Mouse (Mus musculus) forebrain, embryonic 14.5 days (tissue): ENCODE data around the gene Cd34. TPM values are rescaled to one million over a fixed set of nuclear protein-coding genes. Genes with fewer than 3 reads are reported as not detected.
A peak's percentile ranks its signal among the peaks of the same experiment; 100 is the strongest.

Experiments
- ATAC-seq: fragments of 200-750 bp; cut with Nextera tagmentation; 2 replicates; pipeline ENCODE4 v1.8.0; 2017; ENCODE audit warnings: mild to moderate bottlenecking, moderate library complexity
- DNase-seq: peaks from one replicate; pipeline ENCODE4 v3.0.0-alpha.2; 2015; ENCODE audit warnings: low spot score
- H3K27ac ChIP-seq: fragments of 300-500 bp; sonication (generic); 2 replicates; pipeline ENCODE4 v1.5.1; 2014; ENCODE audit warnings: low read depth, mild to moderate bottlenecking, control low read depth, low read length, moderate library complexity
- H3K27me3 ChIP-seq: fragments of 300-500 bp; sonication (generic); replicated peaks from 2 replicates; pipeline ENCODE4 v1.6.1; 2014; ENCODE audit warnings: low read length, control low read depth, mixed read lengths; ENCODE audit not compliant: control insufficient read depth, insufficient read depth
- H3K36me3 ChIP-seq: fragments of 300-500 bp; sonication (generic); 2 replicates; pipeline ENCODE4 v1.6.1; 2014; ENCODE audit warnings: low read length, control low read depth; ENCODE audit not compliant: control insufficient read depth, insufficient read depth
- H3K4me1 ChIP-seq: fragments of 300-500 bp; sonication (generic); 2 replicates; pipeline ENCODE4 v1.6.1; 2014; ENCODE audit warnings: antibody characterized with exemption, low read length, control low read depth; ENCODE audit not compliant: control insufficient read depth, insufficient read depth
- H3K4me2 ChIP-seq: fragments of 300-500 bp; sonication (generic); 2 replicates; pipeline ENCODE4 v1.6.1; 2014; ENCODE audit warnings: mild to moderate bottlenecking, control low read depth, low read length
- H3K4me3 ChIP-seq: fragments of 300-500 bp; sonication (generic); 2 replicates; pipeline ENCODE4 v1.5.1; 2014; ENCODE audit warnings: low read depth, low read length, control low read depth
- H3K9ac ChIP-seq: fragments of 300-500 bp; sonication (generic); 2 replicates; pipeline ENCODE4 v1.6.1; 2014; ENCODE audit warnings: mild to moderate bottlenecking, low read length, control low read depth, moderate library complexity
- H3K9me3 ChIP-seq: fragments of 300-500 bp; sonication (generic); replicated peaks from 2 replicates; pipeline ENCODE4 v1.6.1; 2016; ENCODE audit warnings: low read length, control low read depth, mixed read lengths; ENCODE audit not compliant: control insufficient read depth
- WGBS: fragments of 180-500 bp; shearing (Covaris S2); extraction: QIAGEN DNeasy Blood & Tissue Kit; methylation state at CpG from one replicate; pipeline ENCODE4 v1.1.7; 2014; 5-methylcytosine and 5-hydroxymethylcytosine counted together
- polyA plus RNA-seq: library from polyadenylated mRNA; unstranded; fragments of >200 nt; fragmentation: Nextera tagmentation; extraction: Ambion mirVana; gene quantifications from 2 replicates; pipeline ENCODE4 v1.2.1, GENCODE M21; 2014

The Cd34 gene
- polyA plus RNA-seq, 1 experiment from 2014 or later: 36.9 TPM

DNA sequence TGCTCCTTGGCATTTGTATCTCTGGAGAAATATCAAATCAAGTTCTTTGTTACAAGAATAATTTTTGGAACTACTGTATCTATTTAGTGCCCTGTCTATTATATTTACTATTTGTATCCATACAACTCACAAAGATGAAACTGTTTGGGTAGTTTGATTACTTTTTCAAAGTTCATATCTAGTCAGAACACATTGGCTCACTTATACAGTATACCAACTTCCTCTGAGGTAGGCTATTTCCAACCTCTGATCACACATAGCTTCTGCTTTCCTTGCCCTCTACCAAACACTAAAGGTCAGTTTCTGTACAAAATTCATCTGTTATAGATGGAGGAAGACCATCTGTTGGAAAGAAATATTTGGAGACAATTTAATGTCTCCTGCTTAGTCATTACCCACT lies 16.1 kb downstream of the Cd34 start:
- Histone ChIP-seq H3K36me3 (no peaks in the 10 kb centered on the region), H3K9ac (no peak overlapping the region), H3K4me3 (no peak overlapping the region), H3K27me3 (no peaks in the 10 kb centered on the region), H3K27ac (no peak overlapping the region), H3K9me3 (no peaks in the 10 kb centered on the region), H3K4me2 (no peak overlapping the region), H3K4me1 (no peaks in the 10 kb centered on the region)
- ATAC-seq (no peak), DNase-seq (no peak)

DNA sequence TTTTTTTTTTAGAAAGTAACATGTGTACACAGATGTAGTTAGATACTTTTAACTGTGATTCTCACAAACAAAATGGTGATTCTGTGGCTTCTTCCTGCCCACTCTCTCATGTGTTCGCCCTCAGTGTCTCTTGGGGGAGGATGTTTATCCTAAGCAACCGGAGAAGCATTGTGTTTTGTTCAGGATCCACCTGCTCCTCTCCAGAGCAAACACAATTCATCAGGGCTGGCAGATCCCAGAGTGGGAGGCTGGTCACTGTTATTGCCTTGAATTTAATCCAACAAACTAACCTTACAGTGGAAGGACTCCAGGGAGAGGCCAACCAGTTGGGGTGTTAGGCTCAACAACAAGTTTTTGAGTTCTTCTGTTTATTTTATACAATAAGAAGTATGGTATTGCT lies 17.1 kb downstream of the Cd34 start:
- no peak for DNase-seq
- H3K27me3 ChIP-seq: no peaks in the 10 kb centered on the region

DNA sequence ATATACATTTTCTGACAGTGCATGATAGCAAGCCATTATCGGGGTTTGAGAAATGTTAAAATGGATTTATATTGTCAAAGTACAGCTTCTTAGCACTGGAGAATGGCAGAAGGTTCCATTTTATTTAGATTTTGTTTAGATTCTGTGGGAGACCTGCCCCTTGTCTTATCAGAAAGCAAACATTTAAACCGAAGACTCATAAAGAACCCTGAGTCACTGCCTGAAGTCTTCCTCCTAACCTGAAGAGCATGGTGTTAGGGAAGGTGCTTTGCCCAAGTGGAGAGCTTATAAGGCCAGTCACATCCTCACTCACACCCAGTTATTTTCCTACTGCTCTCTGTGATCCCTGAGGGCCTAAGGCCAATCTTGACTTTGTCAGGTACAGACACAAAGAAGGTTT lies 18.4 kb downstream of the Cd34 start:
- H3K4me1 ChIP-seq: no peaks in the 10 kb centered on the region
- 86% methylated on average over 2 of the region's 2 CpGs for WGBS
- DNase-seq (no peak), ATAC-seq (no peak)
- no peaks in the 10 kb centered on the region for H3K9me3 ChIP-seq
- H3K4me2 ChIP-seq: no peak overlapping the region
- no peak overlapping the region for H3K27ac ChIP-seq
- H3K4me3 ChIP-seq: no peak overlapping the region
- H3K36me3 ChIP-seq: no peaks in the 10 kb centered on the region
- no peaks in the 10 kb centered on the region for H3K27me3 ChIP-seq
- no peak overlapping the region for H3K9ac ChIP-seq

More for the DNA sequence above, 17.1 kb downstream of the Cd34 start:
- Histone ChIP-seq H3K9ac (no peak overlapping the region), H3K36me3 (no peaks in the 10 kb centered on the region), H3K4me3 (no peak overlapping the region), H3K27ac (no peak overlapping the region), H3K9me3 (no peaks in the 10 kb centered on the region), H3K4me2 (no peak overlapping the region), H3K4me1 (no peaks in the 10 kb centered on the region)
- ATAC-seq: no peak
- 67% methylated on average over 2 of the region's 2 CpGs for WGBS

DNA sequence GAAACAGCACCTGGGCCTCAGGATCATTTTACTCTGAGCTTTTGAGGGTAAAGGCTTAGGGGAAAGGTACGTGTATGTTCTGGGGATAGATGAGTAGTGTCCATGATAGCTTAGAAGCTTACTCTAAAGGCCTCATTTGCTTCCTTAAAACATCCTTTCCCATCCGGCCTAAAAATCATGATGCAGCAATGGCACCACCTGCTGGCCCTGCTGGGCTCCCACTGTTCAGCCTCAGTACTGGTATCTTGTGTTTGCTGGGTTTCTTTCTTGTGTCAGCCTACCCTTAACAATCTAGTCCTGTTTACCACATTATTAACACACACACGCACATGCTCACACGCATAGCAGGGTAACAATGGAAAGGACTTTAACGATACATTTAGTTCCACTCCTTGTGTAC lies 23.6 kb downstream of the Cd34 start:
- 23% methylated on average over 5 of the region's 5 CpGs for WGBS
- ATAC-seq (peak; percentile 86), DNase-seq (peak; percentile 80)
- no peak overlapping the region for H3K4me3 ChIP-seq
- H3K27me3 ChIP-seq: no peaks in the 10 kb centered on the region
- H3K36me3 ChIP-seq: no peaks in the 10 kb centered on the region
- no peak overlapping the region for H3K9ac ChIP-seq
- H3K9me3 ChIP-seq: no peaks in the 10 kb centered on the region
- no peaks in the 10 kb centered on the region for H3K4me1 ChIP-seq
- H3K4me2 ChIP-seq: no peak overlapping the region
- no peak overlapping the region for H3K27ac ChIP-seq

DNA sequence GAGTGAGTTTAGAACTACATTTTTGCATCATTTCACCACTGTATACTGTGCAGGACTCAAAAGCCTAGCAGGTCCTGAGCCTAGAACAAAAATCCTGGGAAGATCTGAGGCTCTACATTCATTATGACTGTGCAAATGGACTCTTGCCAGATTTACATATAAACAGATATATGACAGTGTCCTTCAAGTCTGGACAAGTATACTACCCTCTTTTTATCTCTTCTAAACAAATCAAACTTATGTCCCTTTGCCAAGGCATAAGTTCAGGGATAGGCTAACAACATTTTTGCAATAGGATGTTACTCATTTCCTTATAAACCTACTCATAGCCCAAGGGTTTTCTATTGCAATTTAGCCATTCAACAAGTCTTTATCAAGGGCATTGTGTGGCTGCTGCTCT lies 24.1 kb downstream of the Cd34 start:
- Histone ChIP-seq H3K4me3 (no peak overlapping the region), H3K4me1 (no peaks in the 10 kb centered on the region), H3K9ac (no peak overlapping the region), H3K4me2 (no peak overlapping the region), H3K9me3 (no peaks in the 10 kb centered on the region), H3K27me3 (no peaks in the 10 kb centered on the region), H3K27ac (no peak overlapping the region), H3K36me3 (no peaks in the 10 kb centered on the region)
- no peak for ATAC-seq
- DNase-seq: no peak

DNA sequence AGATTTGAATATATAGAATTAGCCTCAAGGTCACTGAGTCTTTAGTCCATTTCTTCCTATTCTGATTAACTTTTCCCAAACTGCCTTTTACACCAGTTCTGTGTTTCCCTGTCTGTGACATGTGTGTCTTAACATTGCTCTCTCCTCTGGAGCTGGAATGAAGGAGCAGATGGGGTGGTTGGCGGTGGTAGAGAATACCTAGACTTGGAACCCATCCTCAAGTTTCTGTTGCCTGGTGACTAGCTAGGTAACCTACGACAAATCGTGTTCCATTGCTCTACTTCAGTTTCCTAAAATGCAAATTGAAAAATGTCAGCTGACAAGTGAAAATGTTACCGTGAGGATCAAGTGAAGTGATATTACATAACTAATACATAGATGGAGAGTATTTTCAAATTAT lies 33.4 kb downstream of the Cd34 start:
- no peak overlapping the region for H3K4me3 ChIP-seq
- ATAC-seq: no peak
- H3K27me3 ChIP-seq: no peaks in the 10 kb centered on the region
- no peak overlapping the region for H3K27ac ChIP-seq
- no peaks in the 10 kb centered on the region for H3K36me3 ChIP-seq
- H3K4me1 ChIP-seq: peaks cover under 1% of the 10 kb centered on the region; the same call in 1 of the 2 replicates
- H3K4me2 ChIP-seq: no peak overlapping the region
- H3K9me3 ChIP-seq: no peaks in the 10 kb centered on the region
- WGBS: 94% methylated on average over 4 of the region's 4 CpGs
- DNase-seq: no peak
- H3K9ac ChIP-seq: no peak overlapping the region

DNA sequence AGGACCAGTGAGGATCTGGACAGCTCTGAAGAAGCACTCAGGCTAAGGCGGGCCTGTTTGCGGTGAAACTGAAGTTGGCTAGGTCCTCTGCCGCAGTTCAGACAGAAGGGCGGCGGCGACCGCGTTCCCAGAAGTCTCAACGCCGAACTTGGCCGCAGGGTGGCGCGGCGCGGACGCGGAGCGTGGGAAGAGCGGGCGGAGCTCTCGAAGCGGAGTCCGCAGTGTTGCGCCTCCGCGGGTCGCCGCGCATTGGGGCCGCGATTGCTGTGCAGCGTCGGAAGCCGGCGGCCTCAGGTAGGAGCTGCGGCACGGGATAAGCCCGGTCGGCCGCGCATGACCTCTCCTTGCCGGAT lies 37.5 kb downstream of the Cd34 start:
- Histone ChIP-seq H3K9me3 (no peaks in the 10 kb centered on the region), H3K27me3 (no peaks in the 10 kb centered on the region), H3K4me1 (peaks cover 15% of the 10 kb centered on the region), H3K9ac (peak overlapping the region; percentile 75), H3K4me3 (peak overlapping the region; percentile 71), H3K36me3 (no peaks in the 10 kb centered on the region), H3K27ac (peak overlapping the region; percentile 72), H3K4me2 (peak overlapping the region; percentile 89)
- peak; percentile 89 for DNase-seq
- WGBS: under 1% methylated on average over 26 of the region's 42 CpGs
- peak; percentile 89 for ATAC-seq

DNA sequence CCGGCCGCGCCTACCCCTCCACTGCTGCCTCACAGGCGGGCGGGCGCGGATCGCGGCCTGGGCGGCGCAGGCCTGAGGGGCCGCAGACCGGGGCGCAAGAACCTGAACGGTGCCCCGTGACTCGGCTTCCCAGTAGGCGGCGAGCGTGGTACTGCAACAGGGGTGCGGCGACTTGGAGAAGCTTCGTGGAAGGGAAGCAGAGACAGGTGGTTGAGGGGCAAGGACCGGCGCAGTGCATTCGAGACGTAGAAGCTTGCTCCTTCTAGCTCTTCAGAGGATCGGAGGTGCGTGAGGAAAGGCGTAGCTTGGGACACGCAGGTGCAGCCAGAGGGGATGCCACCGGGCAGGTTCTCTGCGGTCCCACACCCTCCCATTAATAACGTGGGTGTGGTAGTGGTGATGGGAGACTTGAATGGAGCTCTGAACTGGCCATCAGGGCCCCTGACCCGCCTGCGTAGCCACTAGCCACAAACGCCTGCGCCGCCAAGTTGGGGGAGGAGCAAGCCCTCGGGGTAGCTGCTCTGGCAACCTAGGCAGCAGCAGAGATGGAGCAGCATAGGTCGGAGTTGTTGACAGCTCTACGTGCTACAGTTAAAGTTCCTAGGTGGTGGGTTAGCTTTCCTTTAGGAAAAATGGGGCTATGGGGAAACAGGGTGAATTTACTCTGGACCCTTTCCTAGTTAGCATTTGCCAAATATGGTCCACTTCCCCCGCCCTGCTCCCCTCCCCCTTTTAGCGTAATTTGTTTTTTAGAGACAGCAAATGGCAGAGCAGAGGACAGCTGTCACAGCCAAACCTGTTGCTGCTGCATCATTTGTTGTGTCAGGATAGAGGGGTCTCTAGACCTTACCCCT lies 38.1 kb downstream of the Cd34 start:
- H3K36me3 ChIP-seq: no peaks in the 10 kb centered on the region
- H3K4me3 ChIP-seq: peak overlapping the region; percentile 71
- peak overlapping the region; percentile 72 for H3K27ac ChIP-seq
- peak overlapping the region; percentile 89 for H3K4me2 ChIP-seq
- H3K27me3 ChIP-seq: no peaks in the 10 kb centered on the region
- WGBS: 1% methylated on average over 44 of the region's 44 CpGs
- peak; percentile 86 for ATAC-seq
- H3K9me3 ChIP-seq: no peaks in the 10 kb centered on the region
- H3K9ac ChIP-seq: peak overlapping the region; percentile 75
- H3K4me1 ChIP-seq: peaks cover 15% of the 10 kb centered on the region
- DNase-seq: peak; percentile 73

DNA sequence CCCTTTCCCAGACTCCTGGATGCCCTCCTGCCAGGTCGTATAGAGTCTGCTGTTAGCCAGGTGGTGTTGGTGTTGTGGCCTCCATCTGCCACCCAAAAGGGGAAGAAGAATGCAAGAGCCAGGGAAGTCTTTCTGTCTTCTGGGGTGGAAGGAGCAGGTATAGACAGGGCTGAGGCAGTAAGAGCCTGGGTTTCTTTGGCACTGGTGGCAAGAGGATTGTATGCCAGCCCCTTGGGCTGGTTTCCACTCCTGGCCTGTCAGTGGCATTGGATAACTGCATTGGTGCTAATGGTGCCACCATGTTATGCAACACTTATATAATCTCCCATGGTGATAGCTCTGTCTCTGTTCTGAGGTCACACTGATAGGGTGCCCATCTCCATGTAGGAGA lies 38.7 kb downstream of the Cd34 start:
- DNase-seq (peak; percentile 15), ATAC-seq (no peak; the same call in 1 of the 2 replicates)
- H3K36me3 ChIP-seq: no peaks in the 10 kb centered on the region
- no peak overlapping the region; the same call in 1 of the 2 replicates for H3K27ac ChIP-seq
- peak overlapping the region; percentile 71 for H3K4me3 ChIP-seq
- no peaks in the 10 kb centered on the region for H3K9me3 ChIP-seq
- H3K27me3 ChIP-seq: no peaks in the 10 kb centered on the region
- H3K4me2 ChIP-seq: peak overlapping the region; percentile 89
- peak overlapping the region; percentile 75 for H3K9ac ChIP-seq
- 8% methylated on average over 1 of the region's 1 CpGs for WGBS
- peaks cover 15% of the 10 kb centered on the region for H3K4me1 ChIP-seq
